Mouse (Mus musculus) lung, adult 2 months (tissue): ENCODE data around the gene Rmnd1.

Source experiments
- CTCF ChIP-seq: fragments of 200-500 bp; IDR thresholded peaks from 2 replicates; pipeline ENCODE4 v1.5.1; 2011; ENCODE audit warnings: mild to moderate bottlenecking, low read length, control low read depth; ENCODE audit not compliant: insufficient read depth
- POLR2A ChIP-seq: fragments of 200-500 bp; IDR thresholded peaks from 2 replicates; pipeline ENCODE4 v1.6.1; 2011; ENCODE audit warnings: low read depth, mild to moderate bottlenecking, control low read depth, low read length, borderline replicate concordance; ENCODE audit errors: extremely low read depth

- TF ChIP-seq POLR2A (no peak), CTCF (no peak)
Measured at GRCm38 (mm10) chr10:4480929-4481328, 48.7 kb upstream of the Rmnd1 start.
